Mouse (Mus musculus) layer of hippocampus, postnatal 14 days (tissue): ENCODE measurements around the gene Ramp2. TPM values are rescaled to one million over a fixed set of nuclear protein-coding genes. Genes with fewer than 3 reads are reported as not detected.
A peak's percentile ranks its signal among the peaks of the same experiment; 100 is the strongest.

Experiments used
- DNase-seq, 2 experiments: peaks; one replicate each; pipeline ENCODE4 v3.0.0; 2021 to 2022; ENCODE audit warnings: low spot score in 2 of 2, mixed read lengths in 1 of 2
- total RNA-seq, 2 experiments: library from RNA; stranded (reverse); gene quantifications; 2 replicates each; pipeline ENCODE4 v1.2.3; 2021

Gene Ramp2
- total RNA-seq, 2 experiments from 2014 or later, result 74.0 to 75.7 TPM

GRCm38 (mm10) chr11:101233240-101233639 is 12.6 kb upstream of the Ramp2 start:
- no peak for DNase-seq

GRCm38 (mm10) chr11:101234124-101234523 is 11.7 kb upstream of the Ramp2 start:
- no peak for DNase-seq

- DNase-seq, result no peak
Measured at GRCm38 (mm10) chr11:101235429-101235828, 10.4 kb upstream of the Ramp2 start.

- no peak for DNase-seq
Measured at GRCm38 (mm10) chr11:101236782-101237181, 9.0 kb upstream of the Ramp2 start.

- DNase-seq, result peak in 1 of 2 experiments; percentile 19
Measured at GRCm38 (mm10) chr11:101238071-101238647, 7.7 kb upstream of the Ramp2 start.

- no peak for DNase-seq
Measured at GRCm38 (mm10) chr11:101245071-101245470, 757 bp upstream of the Ramp2 start.

GRCm38 (mm10) chr11:101246702-101247012 is 829 bp downstream of the Ramp2 start:
- DNase-seq, result no peak

- no peak for DNase-seq
Measured at GRCm38 (mm10) chr11:101247521-101248030, 1.7 kb downstream of the Ramp2 start.

- peak; percentile 61 to 68 for DNase-seq
Measured at GRCm38 (mm10) chr11:101248258-101248994, 2.6 kb downstream of the Ramp2 start.

- DNase-seq, result no peak
Measured at GRCm38 (mm10) chr11:101251031-101251430, 5.2 kb downstream of the Ramp2 start.

GRCm38 (mm10) chr11:101252941-101253340 is 7.1 kb downstream of the Ramp2 start:
- DNase-seq, result no peak

GRCm38 (mm10) chr11:101253613-101254389 is 8.0 kb downstream of the Ramp2 start, which contains the start of gene Vps25:
Vps25 (plus strand) TSS chr11:101253707.
- peak; percentile 81 to 86 for DNase-seq

GRCm38 (mm10) chr11:101255826-101256775 is 10.3 kb downstream of the Ramp2 start:
- DNase-seq, result no peak

GRCm38 (mm10) chr11:101259261-101259712 is 13.5 kb downstream of the Ramp2 start:
- DNase-seq, result peak; percentile 52 to 78

- peak in 1 of 2 experiments; percentile 42 for DNase-seq
Measured at GRCm38 (mm10) chr11:101259948-101260825, 14.4 kb downstream of the Ramp2 start, which contains the start of gene Wnk4. Wnk4 (plus strand) TSS chr11:101260567.

- DNase-seq, result peak in 1 of 2 experiments; percentile 31
Measured at GRCm38 (mm10) chr11:101260826-101261380, 15.1 kb downstream of the Ramp2 start.

GRCm38 (mm10) chr11:101262272-101262967 is 16.6 kb downstream of the Ramp2 start:
- no peak for DNase-seq
